Mouse (Mus musculus) hindbrain, postnatal 0 days (tissue): ENCODE results near the gene Aig1. TPM values are rescaled to one million over a fixed set of nuclear protein-coding genes. Genes with fewer than 3 reads are reported as not detected.
A peak's percentile ranks its signal among the peaks of the same experiment; 100 is the strongest.

ENCODE experiments used
- ATAC-seq: fragments of 200-750 bp; cut with Nextera tagmentation; 2 replicates; pipeline ENCODE4 v1.8.0; 2017; ENCODE audit warnings: mild to moderate bottlenecking, moderate TSS enrichment, moderate library complexity
- DNase-seq: peaks from one replicate; pipeline ENCODE4 v3.0.0-alpha.2; 2015; ENCODE audit warnings: low spot score
- H3K27ac ChIP-seq: fragments of 300-500 bp; sonication (generic); 2 replicates; pipeline ENCODE4 v1.5.1; 2014; ENCODE audit warnings: mild to moderate bottlenecking
- H3K27me3 ChIP-seq: fragments of 300-500 bp; sonication (generic); 2 replicates; pipeline ENCODE4 v1.6.1; 2014; ENCODE audit warnings: low read length, mixed read lengths; ENCODE audit not compliant: insufficient read depth
- H3K36me3 ChIP-seq: fragments of 300-500 bp; sonication (generic); 2 replicates; pipeline ENCODE4 v1.6.1; 2014; ENCODE audit warnings: low read length, mixed read lengths; ENCODE audit not compliant: insufficient read depth
- H3K4me1 ChIP-seq: fragments of 300-500 bp; sonication (generic); 2 replicates; pipeline ENCODE4 v1.6.1; 2014; ENCODE audit warnings: antibody characterized with exemption, low read length, mixed read lengths; ENCODE audit not compliant: insufficient read depth
- H3K4me2 ChIP-seq: fragments of 300-500 bp; sonication (generic); 2 replicates; pipeline ENCODE4 v1.6.1; 2014; ENCODE audit warnings: low read depth, mild to moderate bottlenecking, low read length, moderate library complexity, mixed read lengths
- H3K4me3 ChIP-seq: fragments of 300-500 bp; sonication (generic); 2 replicates; pipeline ENCODE4 v1.5.1; 2014; ENCODE audit warnings: low read length
- H3K9ac ChIP-seq: fragments of 300-500 bp; sonication (generic); replicated peaks from 2 replicates; pipeline ENCODE4 v1.6.1; 2014; ENCODE audit warnings: mild to moderate bottlenecking, low read length, moderate library complexity, mixed read lengths
- H3K9me3 ChIP-seq: fragments of 300-500 bp; sonication (generic); 2 replicates; pipeline ENCODE4 v1.6.1; 2016; ENCODE audit warnings: low read length, mixed read lengths
- CTCF ChIP-seq: IDR thresholded peaks from 2 replicates; pipeline ENCODE4 v1.5.1; 2016; ENCODE audit warnings: antibody characterized with exemption, control low read depth, low read depth
- WGBS: fragments of 180-500 bp; shearing (Covaris S2); extraction: QIAGEN DNeasy Blood & Tissue Kit; methylation state at CpG from one replicate; pipeline ENCODE4 v1.1.7; 2014; 5-methylcytosine and 5-hydroxymethylcytosine counted together
- polyA plus RNA-seq: library from polyadenylated mRNA; unstranded; fragments of >200 nt; fragmentation: Nextera tagmentation; extraction: Ambion mirVana; gene quantifications from 2 replicates; pipeline ENCODE4 v1.2.1, GENCODE M21; 2015
- total RNA-seq: library from RNA; depleted of rRNA; stranded (reverse); fragments of >200 nt; gene quantifications from 2 replicates; pipeline ENCODE4 v1.2.3, GENCODE M21; 2014

The Aig1 gene
- total and polyA plus RNA-seq, 2 experiments from 2014 or later: 105 to 123 TPM

DNA sequence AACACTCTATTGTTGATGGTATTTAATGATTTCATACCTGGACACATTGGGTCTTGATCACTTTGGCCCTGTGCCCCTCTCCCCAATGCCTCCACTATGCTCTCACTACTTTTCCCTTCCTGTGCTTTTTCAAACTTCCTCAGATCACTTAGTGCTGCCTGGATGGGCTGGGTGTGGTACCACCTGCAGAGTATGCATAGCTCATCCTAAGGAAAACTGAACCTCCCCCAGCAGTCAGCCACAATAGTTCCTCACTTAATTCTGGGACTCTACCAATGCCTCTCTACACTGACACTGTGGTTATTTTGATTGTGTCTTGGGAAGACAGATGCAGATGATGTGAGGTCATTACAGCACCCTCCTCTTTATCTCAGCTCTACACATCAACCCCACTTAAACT lies 99.9 kb downstream of the Aig1 start:
- DNase-seq (no peak), ATAC-seq (no peak)
- no peaks in the 10 kb centered on the region for H3K36me3 ChIP-seq
- H3K9me3 ChIP-seq: no peaks in the 10 kb centered on the region
- H3K4me1 ChIP-seq: no peaks in the 10 kb centered on the region
- H3K4me2 ChIP-seq: no peak overlapping the region
- no peak overlapping the region for H3K27ac ChIP-seq
- H3K4me3 ChIP-seq: no peak overlapping the region
- H3K27me3 ChIP-seq: no peaks in the 10 kb centered on the region
- no peak for TF ChIP-seq CTCF
- no peak overlapping the region for H3K9ac ChIP-seq

DNA sequence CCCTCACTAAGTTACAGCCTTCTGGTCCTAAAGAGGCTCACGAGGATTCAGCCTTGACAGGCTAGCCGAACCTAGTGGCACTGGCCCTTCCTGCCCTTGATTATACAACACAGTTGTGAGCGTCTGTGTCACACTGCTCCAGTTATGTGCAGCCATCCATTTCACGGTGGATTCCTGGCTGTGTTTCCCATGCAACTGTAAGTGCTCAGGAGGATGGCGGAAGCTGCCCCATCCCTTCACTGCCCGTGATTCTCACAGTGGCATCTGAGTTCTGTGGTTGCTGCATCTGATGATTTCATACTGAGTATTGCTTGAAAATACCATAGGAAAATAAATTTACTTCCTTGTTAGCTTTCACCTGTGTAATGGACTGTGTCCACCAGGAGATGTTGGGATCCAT lies 101.7 kb downstream of the Aig1 start:
- no peaks in the 10 kb centered on the region for H3K9me3 ChIP-seq
- no peaks in the 10 kb centered on the region for H3K4me1 ChIP-seq
- no peaks in the 10 kb centered on the region for H3K36me3 ChIP-seq
- no peak overlapping the region for H3K4me3 ChIP-seq
- no peak overlapping the region for H3K4me2 ChIP-seq
- ATAC-seq: no peak
- DNase-seq: no peak
- WGBS: 46% methylated on average over 6 of the region's 6 CpGs
- no peak overlapping the region for H3K9ac ChIP-seq
- H3K27me3 ChIP-seq: no peaks in the 10 kb centered on the region
- no peak overlapping the region for H3K27ac ChIP-seq
- TF ChIP-seq CTCF: no peak

GRCm38 (mm10) chr10:13763151-13763550 lies 105.6 kb downstream of the Aig1 start:
- ATAC-seq: no peak
- Histone ChIP-seq H3K9me3 (no peaks in the 10 kb centered on the region), H3K27ac (no peak overlapping the region), H3K4me3 (no peak overlapping the region), H3K36me3 (no peaks in the 10 kb centered on the region), H3K9ac (no peak overlapping the region), H3K4me2 (no peak overlapping the region), H3K4me1 (0 out of 2 replicates have a peak, but pooled peaks cover 2% of the 10 kb centered on the region), H3K27me3 (no peaks in the 10 kb centered on the region)
- no peak for DNase-seq
- TF ChIP-seq CTCF: no peak
- 92% methylated on average over 2 of the region's 2 CpGs for WGBS

DNA sequence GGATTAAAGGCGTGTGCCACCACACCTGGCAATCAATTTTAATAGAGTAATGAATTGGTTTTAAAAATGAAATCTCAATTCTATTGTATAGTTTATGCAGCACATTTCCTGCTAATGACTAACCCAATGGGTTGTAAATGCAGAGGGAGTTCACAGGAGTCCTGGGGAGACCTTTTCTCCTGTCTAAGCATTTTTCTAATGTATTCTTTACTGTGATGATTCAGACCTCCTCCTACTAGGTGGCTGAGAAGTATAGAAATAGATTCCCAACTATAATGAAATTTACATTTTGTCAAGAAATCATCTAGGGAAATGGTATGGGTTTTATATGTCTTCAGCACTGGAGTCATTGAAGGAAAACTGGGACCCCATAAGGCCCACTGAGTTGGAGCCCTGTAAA lies 114.1 kb downstream of the Aig1 start:
- Histone ChIP-seq H3K27ac (no peak overlapping the region), H3K9me3 (no peaks in the 10 kb centered on the region), H3K27me3 (no peaks in the 10 kb centered on the region), H3K36me3 (no peaks in the 10 kb centered on the region), H3K4me3 (no peak overlapping the region), H3K4me1 (no peaks in the 10 kb centered on the region), H3K4me2 (no peak overlapping the region), H3K9ac (no peak overlapping the region)
- WGBS: 92% methylated on average over 1 of the region's 1 CpGs
- no peak for DNase-seq
- no peak for ATAC-seq
- TF ChIP-seq CTCF: no peak

DNA sequence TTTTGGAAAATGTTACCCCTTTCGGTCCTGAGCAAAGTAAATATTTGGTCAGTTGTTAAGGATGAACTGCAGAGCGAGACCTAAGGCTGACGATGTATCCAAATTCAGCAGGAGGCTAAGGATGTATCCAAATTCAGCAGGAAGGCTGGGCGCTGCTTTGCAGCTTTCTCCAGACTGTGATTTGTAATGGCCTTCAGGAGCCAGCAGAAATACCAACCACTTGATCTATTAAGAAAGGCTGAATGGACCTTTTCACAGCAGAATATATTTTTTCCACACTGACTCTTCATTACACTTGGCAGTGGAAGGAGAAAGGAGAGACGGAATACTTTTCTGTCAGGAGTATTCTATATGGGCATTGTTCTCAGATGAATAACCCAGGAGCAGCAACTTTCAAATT lies 115.0 kb downstream of the Aig1 start:
- H3K9me3 ChIP-seq: no peaks in the 10 kb centered on the region
- no peak for TF ChIP-seq CTCF
- H3K4me2 ChIP-seq: no peak overlapping the region
- no peak overlapping the region for H3K9ac ChIP-seq
- H3K4me1 ChIP-seq: no peaks in the 10 kb centered on the region
- no peaks in the 10 kb centered on the region for H3K27me3 ChIP-seq
- no peak overlapping the region for H3K4me3 ChIP-seq
- no peak for DNase-seq
- WGBS: 58% methylated on average over 5 of the region's 5 CpGs
- ATAC-seq: no peak
- peak overlapping the region; percentile 20; the same call in 1 of the 2 replicates for H3K27ac ChIP-seq
- no peaks in the 10 kb centered on the region for H3K36me3 ChIP-seq

GRCm38 (mm10) chr10:13739494-13740140 lies 129.2 kb downstream of the Aig1 start:
- H3K9me3 ChIP-seq: no peaks in the 10 kb centered on the region
- no peaks in the 10 kb centered on the region for H3K36me3 ChIP-seq
- no peaks in the 10 kb centered on the region for H3K27me3 ChIP-seq
- H3K4me2 ChIP-seq: no peak overlapping the region
- no peak for TF ChIP-seq CTCF
- H3K4me1 ChIP-seq: no peaks in the 10 kb centered on the region
- no peak overlapping the region for H3K4me3 ChIP-seq
- WGBS: 67% methylated on average over 18 of the region's 18 CpGs
- peak overlapping the region; percentile 37; the same call in 1 of the 2 replicates for H3K27ac ChIP-seq
- ATAC-seq (peak; percentile 89), DNase-seq (peak; percentile 49)
- no peak overlapping the region for H3K9ac ChIP-seq

DNA sequence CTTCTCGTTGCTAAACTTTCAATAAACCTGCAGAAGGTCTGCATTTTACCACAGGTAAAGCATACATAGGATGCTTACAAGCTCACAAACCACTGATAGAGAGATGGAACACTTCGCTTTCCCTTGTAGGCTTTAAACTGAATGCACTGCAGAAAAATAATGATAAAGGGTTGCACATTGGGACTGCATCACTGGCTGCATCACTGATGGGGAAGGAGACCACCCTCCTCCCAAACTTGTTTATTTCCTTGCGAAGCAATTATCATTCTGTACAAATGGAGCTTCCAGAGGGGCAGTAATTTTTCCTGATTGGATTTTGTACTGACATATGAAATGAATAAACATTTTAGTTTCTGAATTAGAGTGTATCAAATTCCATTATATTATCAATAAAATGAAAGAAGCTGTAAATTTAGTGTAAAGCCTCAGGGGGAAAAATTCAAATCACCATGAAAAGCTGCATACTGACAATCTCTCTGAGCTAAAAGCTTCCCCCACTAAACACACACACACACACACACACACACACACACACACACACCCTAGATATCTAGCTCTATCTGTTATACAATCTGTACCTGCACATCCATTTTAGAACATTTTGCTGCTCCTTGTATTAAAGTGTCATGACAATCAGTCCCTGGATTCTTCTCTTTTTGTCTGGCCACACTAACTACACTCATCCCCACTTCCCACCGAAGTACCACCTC lies 138.6 kb downstream of the Aig1 start:
- Histone ChIP-seq H3K27ac (no peak overlapping the region), H3K9me3 (no peaks in the 10 kb centered on the region), H3K4me1 (no peaks in the 10 kb centered on the region), H3K4me2 (no peak overlapping the region), H3K27me3 (no peaks in the 10 kb centered on the region), H3K4me3 (no peak overlapping the region), H3K9ac (no peak overlapping the region), H3K36me3 (no peaks in the 10 kb centered on the region)
- ATAC-seq (no peak), DNase-seq (no peak)
- TF ChIP-seq CTCF: no peak
- 85% methylated on average over 4 of the region's 4 CpGs for WGBS
